Mouse (Mus musculus): Measurements from ENCODE around the gene Lhx3. TPM values are rescaled to one million over a fixed set of nuclear protein-coding genes. Genes with fewer than 3 reads are reported as not detected.

Gene Lhx3
- polyA plus RNA-seq, 1 experiment from 2014 or later, result 0.10 TPM

DNA sequence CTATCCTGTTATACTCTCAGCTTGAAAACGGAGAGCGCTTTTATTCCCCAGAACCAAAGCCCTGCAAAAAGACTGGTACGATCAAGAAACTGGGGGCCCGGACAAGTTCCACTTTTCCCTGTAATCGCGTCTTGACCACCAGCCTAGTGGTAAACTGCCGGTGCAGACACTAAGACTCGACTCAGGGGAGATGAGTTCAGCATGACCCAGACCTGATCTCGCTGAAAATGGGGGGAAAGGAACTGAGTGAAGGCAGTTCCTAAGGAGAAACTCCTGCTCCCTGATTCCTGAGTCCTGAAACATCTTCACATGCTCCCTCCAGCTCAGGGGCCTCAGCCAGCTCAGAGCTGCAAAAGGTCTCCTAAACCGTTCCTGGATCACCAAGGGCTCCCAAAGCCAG is 2.3 kb downstream of the Lhx3 start:
- no peak for TF ChIP-seq CTCF (IDR thresholded peaks at IDR 0.05; ENCODE audit: low read depth)
- no peak overlapping the region for H3K9ac ChIP-seq (ENCODE audit: low read depth, low read length)
- H3K4me1 ChIP-seq (replicated peaks; ENCODE audit: control insufficient read depth, insufficient read depth, low read length), result no peaks in the 10 kb centered on the region
- peaks cover 72% of the 10 kb centered on the region for H3K27me3 ChIP-seq (replicated peaks; ENCODE audit: control insufficient read depth, insufficient read depth, low read length)
- WGBS, result 23% methylated on average over 10 of the region's 10 CpGs
- no peak overlapping the region for H3K4me2 ChIP-seq (replicated peaks; ENCODE audit: low read depth)
- H3K36me3 ChIP-seq (ENCODE audit: control insufficient read depth, insufficient read depth), result peaks cover 12% of the 10 kb centered on the region
- no peak overlapping the region for H3K27ac ChIP-seq (ENCODE audit: low read depth, low read length)
- no peaks in the 10 kb centered on the region for H3K9me3 ChIP-seq (ENCODE audit: control insufficient read depth)
- no peak for ATAC-seq
- H3K4me3 ChIP-seq (ENCODE audit: low read depth, low read length), result no peak overlapping the region

DNA sequence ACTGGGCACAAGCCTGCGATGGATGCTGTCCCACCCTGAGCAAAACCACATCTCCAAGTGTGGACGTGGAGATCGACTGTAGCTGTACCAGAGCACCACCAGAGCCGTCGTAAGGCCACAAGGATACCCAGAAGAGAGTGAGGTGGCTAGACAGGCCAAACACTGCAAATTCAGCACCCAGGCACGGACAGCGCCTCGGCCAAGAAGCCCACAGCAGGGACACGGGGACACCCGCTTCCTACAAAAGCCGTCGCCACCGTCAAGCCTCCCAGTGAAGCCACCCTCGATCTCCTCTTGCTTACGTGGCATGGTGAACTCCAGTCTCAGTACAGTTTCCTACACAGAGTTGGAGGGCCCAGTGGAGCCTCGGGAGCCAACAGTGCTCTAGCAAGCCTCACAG is 3.0 kb downstream of the Lhx3 start:
- no peaks in the 10 kb centered on the region for H3K4me1 ChIP-seq (replicated peaks; ENCODE audit: control insufficient read depth, insufficient read depth, low read length)
- no peaks in the 10 kb centered on the region for H3K9me3 ChIP-seq (ENCODE audit: control insufficient read depth)
- no peak for TF ChIP-seq CTCF (IDR thresholded peaks at IDR 0.05; ENCODE audit: low read depth)
- H3K9ac ChIP-seq (ENCODE audit: low read depth, low read length), result no peak overlapping the region
- no peak overlapping the region for H3K4me2 ChIP-seq (replicated peaks; ENCODE audit: low read depth)
- no peak for ATAC-seq
- H3K4me3 ChIP-seq (ENCODE audit: low read depth, low read length), result no peak overlapping the region
- peaks cover 79% of the 10 kb centered on the region for H3K27me3 ChIP-seq (replicated peaks; ENCODE audit: control insufficient read depth, insufficient read depth, low read length)
- WGBS, result 2% methylated on average over 16 of the region's 16 CpGs
- no peak overlapping the region for H3K27ac ChIP-seq (ENCODE audit: low read depth, low read length)
- H3K36me3 ChIP-seq (ENCODE audit: control insufficient read depth, insufficient read depth), result peaks cover 6% of the 10 kb centered on the region

DNA sequence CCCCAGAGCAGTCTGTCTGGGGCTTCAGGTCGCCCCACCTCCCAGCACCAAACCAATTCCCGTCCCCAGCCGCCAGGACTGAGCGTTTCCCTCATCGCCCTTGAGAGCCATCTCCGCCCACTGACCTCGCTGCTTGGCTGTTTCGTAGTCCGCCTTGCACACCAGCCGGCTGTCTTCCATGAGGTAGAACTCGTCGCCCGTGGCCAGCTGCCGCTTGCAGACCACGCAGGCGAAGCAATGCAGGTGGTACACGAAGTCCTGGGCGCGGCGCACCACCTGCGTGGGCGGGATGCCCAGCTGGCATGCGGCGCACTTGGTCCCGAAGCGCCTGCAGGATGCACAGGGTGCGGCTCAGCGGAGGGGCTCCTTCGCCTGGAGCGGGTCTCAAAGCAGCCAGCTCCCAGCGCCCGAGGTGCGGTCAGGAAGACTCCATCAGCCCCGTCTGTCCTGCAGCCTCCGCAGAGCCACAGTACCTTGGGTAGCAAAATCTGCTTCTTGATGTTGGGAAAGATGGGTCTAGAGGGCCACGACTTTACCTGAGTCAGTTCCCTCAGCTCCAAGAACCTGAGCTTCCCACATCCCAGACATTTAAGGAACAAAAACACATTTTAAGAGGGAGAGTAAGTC is 5.1 kb downstream of the Lhx3 start:
- no peak for ATAC-seq
- WGBS, result 4% methylated on average over 36 of the region's 36 CpGs
- TF ChIP-seq CTCF (IDR thresholded peaks at IDR 0.05; ENCODE audit: low read depth), result no peak
- no peak overlapping the region for H3K9ac ChIP-seq (ENCODE audit: low read depth, low read length)
- no peak overlapping the region for H3K4me3 ChIP-seq (ENCODE audit: low read depth, low read length)
- no peaks in the 10 kb centered on the region for H3K9me3 ChIP-seq (ENCODE audit: control insufficient read depth)
- no peak overlapping the region for H3K4me2 ChIP-seq (replicated peaks; ENCODE audit: low read depth)
- H3K36me3 ChIP-seq (ENCODE audit: control insufficient read depth, insufficient read depth), result no peaks in the 10 kb centered on the region
- no peaks in the 10 kb centered on the region for H3K4me1 ChIP-seq (replicated peaks; ENCODE audit: control insufficient read depth, insufficient read depth, low read length)
- H3K27ac ChIP-seq (ENCODE audit: low read depth, low read length), result no peak overlapping the region
- peaks cover 99% of the 10 kb centered on the region for H3K27me3 ChIP-seq (replicated peaks; ENCODE audit: control insufficient read depth, insufficient read depth, low read length)

DNA sequence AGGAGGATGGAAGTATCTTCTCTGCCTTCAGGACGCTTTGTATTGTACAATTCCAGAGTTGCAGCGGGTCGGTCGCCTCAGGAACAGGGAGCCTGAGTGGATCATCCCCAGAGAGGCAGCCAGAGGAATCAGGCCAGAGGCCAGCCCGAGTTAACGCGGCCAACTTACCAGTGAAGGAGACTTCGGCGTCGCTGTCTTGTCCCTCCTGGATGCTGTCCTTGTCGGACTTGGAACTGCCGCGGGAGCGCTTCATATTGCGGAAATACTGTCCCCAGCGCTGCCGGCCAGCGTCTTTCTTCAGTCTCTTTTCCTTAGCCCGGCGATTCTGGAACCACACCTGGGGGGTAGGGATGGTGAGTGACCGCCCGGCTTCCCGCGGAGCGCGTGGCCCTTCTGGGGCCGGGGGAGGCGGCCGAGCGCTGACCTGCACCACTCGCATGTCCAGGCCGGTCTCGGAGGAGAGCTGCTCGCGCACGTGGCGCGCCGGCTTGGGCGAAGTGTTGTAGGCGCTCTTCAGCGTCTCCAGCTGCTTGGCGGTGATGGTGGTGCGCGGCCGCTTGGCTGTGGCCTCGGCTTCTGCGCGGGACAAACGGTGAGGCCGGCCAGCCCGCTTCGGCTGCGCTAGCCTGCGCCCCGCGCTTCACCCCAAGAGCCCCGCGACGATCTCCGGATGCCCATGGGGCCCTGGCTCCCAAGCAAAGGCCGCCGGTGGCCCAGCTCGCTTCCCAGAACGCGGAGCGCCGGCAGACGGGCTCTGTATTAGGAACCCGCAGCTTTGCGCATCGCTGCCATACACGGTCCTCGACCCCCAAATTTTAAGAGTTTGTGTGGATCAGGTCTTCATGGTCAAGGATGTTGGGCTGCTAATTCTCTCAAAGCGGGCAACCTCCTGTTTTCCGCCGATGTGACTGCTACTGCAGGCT is 5.9 kb downstream of the Lhx3 start:
- Histone ChIP-seq H3K4me1 (replicated peaks; ENCODE audit: control insufficient read depth, insufficient read depth, low read length) (no peaks in the 10 kb centered on the region), H3K36me3 (ENCODE audit: control insufficient read depth, insufficient read depth) (no peaks in the 10 kb centered on the region), H3K9me3 (ENCODE audit: control insufficient read depth) (no peaks in the 10 kb centered on the region), H3K4me3 (ENCODE audit: low read depth, low read length) (no peak overlapping the region), H3K9ac (ENCODE audit: low read depth, low read length) (no peak overlapping the region), H3K27me3 (replicated peaks; ENCODE audit: control insufficient read depth, insufficient read depth, low read length) (peaks cover 96% of the 10 kb centered on the region), H3K4me2 (replicated peaks; ENCODE audit: low read depth) (no peak overlapping the region; the same call in 1 of the 2 replicates), H3K27ac (ENCODE audit: low read depth, low read length) (no peak overlapping the region)
- no peak for TF ChIP-seq CTCF (IDR thresholded peaks at IDR 0.05; ENCODE audit: low read depth)
- WGBS, result 1% methylated on average over 76 of the region's 77 CpGs
- no peak for ATAC-seq

DNA sequence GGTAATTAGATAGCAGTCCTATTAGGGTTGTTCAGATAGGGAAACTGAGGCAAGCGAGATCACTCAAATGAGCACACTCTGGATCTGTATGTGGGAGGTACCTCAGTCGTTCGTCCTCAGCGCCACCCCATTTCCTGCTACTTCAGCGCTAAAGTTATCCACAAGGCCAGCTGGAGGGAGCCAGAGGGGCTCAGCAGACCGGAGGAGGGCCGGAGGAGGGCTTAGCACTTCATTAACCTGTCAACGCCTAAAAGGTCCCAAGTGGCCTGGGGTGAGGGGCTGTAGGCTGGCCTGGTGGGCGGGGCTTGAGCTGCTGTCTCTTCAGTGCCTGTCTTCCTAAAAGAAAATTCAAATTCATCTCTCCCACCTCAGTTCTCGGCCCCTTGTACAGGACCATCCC is 9.6 kb downstream of the Lhx3 start:
- WGBS, result 3% methylated on average over 10 of the region's 10 CpGs
- H3K27me3 ChIP-seq (replicated peaks; ENCODE audit: control insufficient read depth, insufficient read depth, low read length), result peaks cover 80% of the 10 kb centered on the region
- no peak overlapping the region for H3K27ac ChIP-seq (ENCODE audit: low read depth, low read length)
- no peak for ATAC-seq
- H3K4me2 ChIP-seq (replicated peaks; ENCODE audit: low read depth), result no peak overlapping the region
- no peak overlapping the region for H3K9ac ChIP-seq (ENCODE audit: low read depth, low read length)
- H3K36me3 ChIP-seq (ENCODE audit: control insufficient read depth, insufficient read depth), result no peaks in the 10 kb centered on the region
- no peak for TF ChIP-seq CTCF (IDR thresholded peaks at IDR 0.05; ENCODE audit: low read depth)
- no peaks in the 10 kb centered on the region for H3K9me3 ChIP-seq (ENCODE audit: control insufficient read depth)
- no peak overlapping the region for H3K4me3 ChIP-seq (ENCODE audit: low read depth, low read length)
- H3K4me1 ChIP-seq (replicated peaks; ENCODE audit: control insufficient read depth, insufficient read depth, low read length), result no peaks in the 10 kb centered on the region

DNA sequence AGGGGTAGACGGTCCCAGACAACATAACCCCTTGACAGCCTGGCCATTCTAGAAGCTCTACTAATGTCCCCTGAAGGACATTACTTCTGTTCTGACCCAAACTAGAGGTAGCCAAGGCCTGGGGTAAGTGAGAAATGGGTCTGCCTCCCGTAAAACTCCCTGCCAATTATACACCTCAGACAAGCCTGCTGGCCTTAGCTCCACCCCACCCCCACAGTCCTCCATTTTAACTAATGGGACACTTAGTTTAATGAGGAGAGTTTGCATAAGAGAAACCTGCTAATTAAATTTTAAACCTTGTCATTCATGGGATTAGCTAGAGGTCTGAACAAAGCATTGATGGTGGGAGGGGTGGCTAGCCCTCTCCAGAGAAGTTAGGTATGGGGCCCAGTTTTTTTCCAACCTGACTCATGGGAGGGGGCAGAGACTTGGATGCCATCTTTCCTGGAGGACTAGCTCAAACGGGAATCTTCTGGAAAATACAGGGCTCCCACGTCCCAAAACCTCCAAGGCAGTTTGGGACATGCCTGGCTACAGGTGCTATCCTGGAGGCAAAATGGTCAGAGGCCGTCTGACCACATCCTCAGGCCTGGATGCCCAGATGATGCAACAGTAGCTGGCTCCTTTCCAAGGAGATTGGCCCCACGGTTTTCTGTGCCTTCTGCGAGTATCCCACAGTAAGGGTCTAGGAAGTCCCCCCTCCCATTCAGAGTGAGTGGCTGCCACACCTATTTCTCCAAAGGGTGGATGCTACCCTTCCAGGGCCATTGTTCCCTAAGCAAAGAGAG is 13.3 kb downstream of the Lhx3 start:
- H3K4me3 ChIP-seq (ENCODE audit: low read depth, low read length), result no peak overlapping the region
- 40% methylated on average over 7 of the region's 7 CpGs for WGBS
- TF ChIP-seq CTCF (IDR thresholded peaks at IDR 0.05; ENCODE audit: low read depth), result no peak
- no peak for ATAC-seq
- no peaks in the 10 kb centered on the region for H3K4me1 ChIP-seq (replicated peaks; ENCODE audit: control insufficient read depth, insufficient read depth, low read length)
- peaks cover 56% of the 10 kb centered on the region for H3K27me3 ChIP-seq (replicated peaks; ENCODE audit: control insufficient read depth, insufficient read depth, low read length)
- H3K27ac ChIP-seq (ENCODE audit: low read depth, low read length), result no peak overlapping the region
- no peak overlapping the region for H3K9ac ChIP-seq (ENCODE audit: low read depth, low read length)
- H3K9me3 ChIP-seq (ENCODE audit: control insufficient read depth), result no peaks in the 10 kb centered on the region
- H3K4me2 ChIP-seq (replicated peaks; ENCODE audit: low read depth), result no peak overlapping the region
- H3K36me3 ChIP-seq (ENCODE audit: control insufficient read depth, insufficient read depth), result no peaks in the 10 kb centered on the region
